Mouse (Mus musculus) brain, adult 10 weeks (tissue): ENCODE data around the gene Olfr513. TPM values are rescaled to one million over a fixed set of nuclear protein-coding genes. Genes with fewer than 3 reads are reported as not detected.

Source experiments
- polyA plus RNA-seq: library from polyadenylated mRNA; stranded (reverse); fragments of 350-450 nt; fragmentation: Illumina TruSeq; extraction: RNeasy Lipid Tissue Mini Kit (QIAGEN cat#74804); gene quantifications from one replicate; pipeline ENCODE4 v1.2.3, GENCODE M21; 2015; ENCODE audit warnings: low read depth, low replicate concordance

The Olfr513 gene
- not detected for polyA plus RNA-seq

DNA sequence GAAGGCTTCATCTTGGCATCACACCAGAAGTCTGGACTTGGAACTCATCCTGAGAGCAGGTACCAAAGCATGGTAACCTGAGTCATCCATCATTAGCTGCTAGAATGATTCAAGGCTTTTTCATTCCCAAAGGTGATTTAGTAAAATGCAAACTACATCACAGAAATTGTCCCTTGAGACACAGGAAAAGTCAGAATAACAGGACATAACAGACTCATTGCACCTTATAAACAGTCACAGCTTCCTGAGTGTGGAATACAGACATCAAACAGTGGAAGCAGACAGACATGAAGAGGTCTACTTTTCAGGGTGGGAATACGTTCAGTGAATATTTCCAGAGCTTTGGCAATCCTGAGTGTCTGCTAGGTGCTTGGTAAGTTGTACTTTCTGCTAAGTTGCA lies at the start of gene Olfr513:
Gene Olfr513, plus strand, starts transcription at position 301 of the 400 bp plus-strand sequence.

DNA sequence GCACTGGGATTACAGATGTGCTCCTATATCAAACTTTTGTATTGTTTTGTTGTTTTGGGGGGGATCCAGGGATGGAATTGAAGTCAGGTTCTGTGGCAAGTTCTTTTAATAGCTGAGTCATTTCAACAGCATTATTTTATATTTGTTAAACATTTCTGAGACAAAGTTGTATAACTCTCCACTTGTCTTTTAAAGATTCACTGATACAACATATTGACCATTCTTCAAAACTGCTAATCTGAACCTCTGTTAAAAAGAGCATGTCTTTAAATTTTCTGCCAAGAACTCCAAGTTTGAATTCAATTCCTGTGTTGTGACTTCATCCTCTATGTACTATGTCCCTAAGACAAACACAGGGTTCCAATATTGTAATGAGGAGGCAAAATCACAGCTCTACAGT lies 37.8 kb upstream of the Olfr513 start, which contains the start of gene Olfr512:
Gene Olfr512, plus strand, starts transcription at position 301 of the 400 bp plus-strand sequence.

Other genes starting within 250 kb of the Olfr513 start
- not detected for gene Olfr502, start 225.9 kb upstream of the Olfr513 start, polyA plus RNA-seq
- not detected for gene Olfr503, start 206.4 kb upstream of the Olfr513 start, polyA plus RNA-seq
- not detected for gene Olfr504, start 185.2 kb upstream of the Olfr513 start, polyA plus RNA-seq
- not detected for gene Olfr506, start 140.2 kb upstream of the Olfr513 start, polyA plus RNA-seq
- gene Olfr507, start 129.2 kb upstream of the Olfr513 start, polyA plus RNA-seq: not detected
- not detected for gene Olfr508, start 121.0 kb upstream of the Olfr513 start, polyA plus RNA-seq
- not detected for gene Olfr509, start 99.1 kb upstream of the Olfr513 start, polyA plus RNA-seq
- not detected for gene Olfr510, start 84.6 kb upstream of the Olfr513 start, polyA plus RNA-seq
- gene Olfr512, start 37.7 kb upstream of the Olfr513 start, polyA plus RNA-seq: not detected
- not detected for gene Olfr514, start 75.0 kb downstream of the Olfr513 start, polyA plus RNA-seq
- not detected for gene Olfr516, start 99.6 kb downstream of the Olfr513 start, polyA plus RNA-seq
- not detected for gene Olfr517, start 121.4 kb downstream of the Olfr513 start, polyA plus RNA-seq
- gene Olfr518, start 134.0 kb downstream of the Olfr513 start, polyA plus RNA-seq: not detected
- not detected for gene Olfr519, start 143.4 kb downstream of the Olfr513 start, polyA plus RNA-seq
- not detected for gene Nlrp10, start 179.2 kb downstream of the Olfr513 start, polyA plus RNA-seq
- gene Eif3f, start 183.4 kb downstream of the Olfr513 start, polyA plus RNA-seq: 91.1 TPM
- 101 TPM for gene Tub, start 199.4 kb downstream of the Olfr513 start, polyA plus RNA-seq